Mouse (Mus musculus) ES-CJ7 (cell line): ENCODE measurements around the gene Plpp3.

Experiments used
- DNase-seq: peaks from one replicate; pipeline ENCODE4 v3.0.0; 2011; ENCODE audit warnings: low read depth, low spot score

Plpp3 gene

GRCm38 (mm10) chr4:105218202-105218601 is 61.1 kb downstream of the Plpp3 start:
- DNase-seq, result no peak

- no peak for DNase-seq
Observed at GRCm38 (mm10) chr4:105219316-105219715, 62.2 kb downstream of the Plpp3 start.

DNA sequence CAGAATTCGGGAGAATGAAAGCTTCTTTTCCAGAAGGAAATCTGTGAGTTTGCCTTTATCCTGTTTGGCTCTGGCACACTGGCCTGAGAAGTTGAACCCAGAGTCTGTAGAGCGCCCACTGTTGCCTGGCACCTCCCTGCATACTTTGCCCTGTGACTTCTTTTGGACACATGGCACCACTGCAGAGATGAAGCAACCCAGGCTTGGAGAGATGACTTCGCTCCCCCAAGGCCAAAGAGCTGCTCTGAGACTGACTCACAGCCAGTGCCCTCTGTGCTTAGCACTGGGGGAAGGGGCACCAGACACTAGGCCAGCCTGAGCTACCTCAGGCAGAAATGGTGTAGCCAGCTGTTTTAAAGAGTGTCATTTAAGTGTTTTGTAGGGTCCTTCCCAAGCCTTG is 63.7 kb downstream of the Plpp3 start:
- no peak for DNase-seq

DNA sequence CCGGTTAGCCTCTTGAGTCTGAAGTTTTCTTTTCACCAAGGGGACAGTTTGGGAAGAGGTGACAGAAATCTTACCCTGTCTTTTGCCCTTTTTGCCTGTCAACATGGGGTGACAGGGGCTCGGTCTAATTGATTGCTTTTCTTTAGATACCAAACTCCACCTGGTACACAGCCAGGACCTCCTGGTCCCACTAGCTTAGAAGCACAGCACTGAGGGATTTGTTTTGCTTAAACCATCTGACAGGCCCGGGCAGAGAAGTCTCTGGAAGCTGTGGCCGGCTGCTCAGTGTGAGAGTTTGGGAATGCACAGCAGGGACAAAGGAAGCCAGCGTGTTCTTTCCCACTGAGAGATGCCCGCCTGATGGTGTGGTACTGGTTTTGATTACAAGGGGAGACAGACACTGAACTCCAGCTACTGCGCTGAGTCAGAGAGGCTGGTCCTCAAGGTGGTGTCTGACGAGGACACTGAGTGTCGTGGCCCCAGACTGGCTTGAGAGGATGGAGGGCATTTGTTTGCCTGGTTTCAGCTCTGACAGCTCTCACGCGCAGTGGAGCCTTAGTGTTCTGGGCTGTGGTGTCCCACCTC is 64.2 kb downstream of the Plpp3 start:
- DNase-seq, result no peak

DNA sequence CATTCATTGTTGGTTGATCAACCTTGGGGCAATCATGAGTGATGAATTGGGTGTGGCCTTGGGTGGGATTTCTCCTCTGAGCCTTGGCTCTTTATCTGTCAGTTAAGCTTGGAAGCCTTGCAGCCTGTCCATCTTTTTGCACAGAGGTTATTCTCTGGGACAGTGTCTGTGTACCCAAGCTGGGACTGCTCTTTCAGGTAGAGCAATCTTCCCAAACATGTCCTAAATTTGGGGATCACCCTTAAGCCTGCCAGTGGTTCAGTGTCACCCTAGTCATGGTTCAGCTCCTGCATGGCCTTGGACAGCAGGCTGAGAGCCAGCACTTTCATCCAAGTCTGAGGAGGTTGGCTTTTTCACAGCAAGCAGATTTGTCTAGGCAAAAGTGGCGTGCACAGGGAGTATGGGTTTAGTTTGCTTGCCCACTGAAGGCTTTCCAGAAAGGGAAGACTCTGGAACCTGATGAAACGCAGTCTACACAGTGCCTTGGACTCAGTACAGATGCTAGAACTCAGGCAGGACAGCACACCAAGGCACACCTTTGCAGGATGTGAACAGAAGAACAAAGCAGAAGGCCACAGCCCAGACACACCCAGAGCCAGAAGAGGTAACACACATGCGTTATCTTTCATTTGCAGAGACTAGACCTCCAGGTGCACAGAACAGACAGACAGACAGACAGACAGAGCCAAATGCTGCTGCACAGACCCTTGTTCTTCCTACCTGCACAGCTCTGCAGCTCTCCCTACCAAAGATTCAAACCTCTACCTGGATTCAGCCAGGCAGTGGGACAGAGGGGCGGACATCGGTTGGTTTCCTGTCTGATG is 66.2 kb downstream of the Plpp3 start:
- DNase-seq, result peak; percentile 44

- peak; percentile 97 for DNase-seq
Observed at GRCm38 (mm10) chr4:105223925-105224300, 66.8 kb downstream of the Plpp3 start.

GRCm38 (mm10) chr4:105225512-105225911 is 68.4 kb downstream of the Plpp3 start:
- DNase-seq, result peak; percentile 53

DNA sequence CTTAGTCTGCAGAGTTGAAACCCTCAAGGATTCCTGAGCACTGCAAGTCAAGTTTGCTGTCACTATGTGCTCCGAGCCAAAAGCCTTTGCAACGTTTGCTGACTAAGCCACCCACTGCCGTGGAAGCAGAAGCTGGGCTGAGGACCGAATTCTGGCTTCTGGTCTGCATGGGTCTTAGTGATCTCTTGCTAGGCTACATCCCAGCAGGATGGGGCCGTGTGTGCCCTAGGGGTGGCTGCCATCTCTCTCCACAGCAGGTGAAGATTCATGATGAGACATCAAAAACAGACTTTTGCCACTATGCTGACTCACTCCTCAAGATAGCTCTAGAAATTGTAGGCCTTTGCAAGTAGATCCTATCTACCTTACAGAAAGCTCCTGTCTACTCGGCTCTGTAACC is 69.2 kb downstream of the Plpp3 start:
- DNase-seq, result no peak

GRCm38 (mm10) chr4:105230127-105230526 is 73.0 kb downstream of the Plpp3 start:
- DNase-seq, result no peak

GRCm38 (mm10) chr4:105240233-105240632 is 83.1 kb downstream of the Plpp3 start:
- no peak for DNase-seq

DNA sequence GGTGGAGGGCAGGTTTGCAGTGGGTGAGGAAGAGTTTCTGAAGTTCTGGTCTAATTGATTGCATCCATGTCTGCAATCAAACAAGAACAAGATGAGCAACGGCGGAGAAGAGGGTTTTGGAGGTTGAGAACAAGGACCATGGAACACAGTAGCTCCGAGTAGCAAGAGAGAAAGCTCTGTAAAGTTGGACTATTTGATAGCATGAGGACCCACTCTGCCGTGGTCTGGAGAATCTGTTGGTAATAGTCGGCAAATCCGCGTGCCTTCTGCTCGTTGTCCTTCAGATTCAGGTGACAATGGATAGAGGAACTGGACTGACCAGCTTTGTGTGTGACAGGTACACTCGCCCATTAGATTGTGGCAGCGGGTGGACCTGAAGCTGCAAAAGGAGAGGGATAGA is 87.8 kb downstream of the Plpp3 start:
- DNase-seq, result no peak

GRCm38 (mm10) chr4:105245479-105245944 is 88.4 kb downstream of the Plpp3 start:
- peak; percentile 85 for DNase-seq

DNA sequence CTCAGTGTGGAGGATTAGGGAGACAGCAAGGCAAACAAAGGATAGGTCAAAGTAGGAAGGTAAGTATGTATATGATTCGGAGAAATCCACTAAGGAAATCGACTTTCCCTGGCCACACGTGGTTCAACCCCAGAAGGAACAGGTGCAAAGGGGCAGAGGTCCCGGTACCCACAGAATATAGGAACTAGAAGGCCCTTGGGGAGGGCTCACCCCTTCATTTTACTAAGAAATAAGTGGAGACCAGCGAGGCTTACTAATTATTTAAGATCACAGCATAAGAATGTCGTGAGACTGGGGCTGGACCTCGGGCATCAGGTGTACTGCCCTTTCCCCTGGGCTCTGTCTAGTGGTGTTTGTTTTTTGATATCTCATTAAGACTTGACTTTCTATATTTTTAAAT is 89.2 kb downstream of the Plpp3 start:
- no peak for DNase-seq

DNA sequence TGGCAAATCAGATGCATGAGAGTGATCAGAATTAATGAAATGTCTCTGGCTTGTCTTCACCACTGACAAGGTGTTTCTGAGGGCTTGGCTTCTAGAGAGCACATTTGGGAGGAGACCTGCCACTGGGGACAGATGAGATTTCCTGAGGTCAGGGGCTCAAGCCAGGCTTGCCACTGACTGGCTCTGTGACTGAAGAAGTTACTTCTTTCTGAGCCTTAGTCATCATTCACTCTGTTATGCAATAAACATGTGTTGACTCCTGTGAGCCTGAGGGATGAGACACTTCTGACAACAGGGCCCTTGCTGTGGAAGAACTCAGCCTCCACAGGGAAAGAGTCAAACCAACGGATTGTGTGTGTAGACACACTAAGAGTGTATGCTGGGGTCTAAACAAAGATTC is 91.0 kb downstream of the Plpp3 start:
- DNase-seq, result no peak

- DNase-seq, result no peak
Observed at GRCm38 (mm10) chr4:105249283-105249682, 92.1 kb downstream of the Plpp3 start.

GRCm38 (mm10) chr4:105250946-105251345 is 93.8 kb downstream of the Plpp3 start:
- no peak for DNase-seq

GRCm38 (mm10) chr4:105252044-105252443 is 94.9 kb downstream of the Plpp3 start:
- DNase-seq, result no peak

DNA sequence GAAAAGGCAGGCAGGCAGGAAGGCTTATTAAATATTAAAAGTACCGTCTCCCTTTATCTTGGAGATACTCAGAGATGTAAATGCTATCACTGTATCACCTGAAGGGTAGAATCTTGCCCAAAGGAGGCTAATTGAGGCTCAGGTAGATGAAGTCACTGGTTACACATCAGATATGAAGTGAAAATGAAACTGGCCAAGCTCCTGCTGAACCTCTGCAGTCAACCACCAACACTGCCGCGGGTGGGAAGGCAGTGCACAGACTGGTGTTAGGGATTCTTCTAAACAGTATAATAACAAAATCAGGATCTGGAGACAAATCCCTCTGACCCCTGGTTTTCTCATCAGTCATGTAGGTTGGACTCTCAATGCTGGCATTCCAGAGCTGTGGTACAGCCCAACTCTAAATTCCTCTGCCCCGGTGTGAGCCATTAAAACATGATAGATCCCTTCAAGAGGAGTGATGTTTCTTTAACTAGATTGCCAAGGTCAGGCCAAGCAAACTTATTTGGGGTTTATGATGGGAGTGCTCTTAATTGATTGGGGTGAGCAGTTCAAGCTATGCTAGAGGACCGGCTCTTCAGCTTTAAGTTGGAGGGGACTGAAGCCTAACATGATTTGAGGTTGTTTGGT is 95.5 kb downstream of the Plpp3 start:
- no peak for DNase-seq

DNA sequence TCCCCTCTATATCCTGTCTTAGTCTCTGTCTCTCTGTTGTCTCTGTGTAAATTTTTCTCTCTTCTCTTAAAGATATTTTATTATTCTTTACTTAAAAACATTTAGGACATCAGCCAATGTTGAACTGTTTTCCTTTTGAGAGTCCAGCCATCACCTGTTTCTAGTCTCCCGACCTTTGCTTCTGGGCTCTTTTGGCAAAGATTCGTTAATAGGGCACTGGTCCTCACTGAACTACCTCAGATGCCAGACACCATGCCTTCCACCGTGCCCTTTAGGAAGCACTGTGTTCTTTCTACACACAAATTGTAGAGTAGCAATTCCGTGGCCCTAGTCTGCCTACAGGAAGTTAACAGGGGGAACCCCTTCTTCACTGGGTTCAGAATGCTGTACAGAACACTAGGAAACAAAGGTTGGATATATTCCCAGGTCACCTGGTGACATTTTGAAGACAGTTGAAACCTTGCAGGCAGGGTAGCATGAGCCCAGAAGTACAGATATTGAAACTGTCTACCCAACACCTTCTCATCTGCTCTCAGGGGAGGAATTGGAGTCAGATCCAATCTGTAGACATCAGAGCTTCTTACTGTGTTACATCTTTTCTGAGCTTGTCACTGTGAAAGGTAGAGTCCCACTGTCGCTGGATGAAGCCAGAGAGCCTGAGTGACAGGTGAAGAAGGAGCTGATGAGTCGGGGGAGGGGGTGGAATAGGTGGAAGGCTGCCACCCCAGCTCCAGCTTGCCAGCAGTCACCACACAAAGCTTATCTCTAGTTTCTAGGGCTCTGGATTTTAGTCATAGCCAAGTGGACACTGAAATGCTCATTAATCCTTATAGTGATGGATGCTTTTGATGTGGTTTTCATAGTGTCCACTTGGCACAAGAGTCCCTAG is 96.5 kb downstream of the Plpp3 start:
- no peak for DNase-seq

GRCm38 (mm10) chr4:105254365-105254764 is 97.2 kb downstream of the Plpp3 start:
- DNase-seq, result no peak

- DNase-seq, result no peak
Observed at GRCm38 (mm10) chr4:105255185-105255584, 98.0 kb downstream of the Plpp3 start.
